Mouse (Mus musculus) erythroblast, embryonic 14.5 days (primary cell): Measurements from ENCODE around the gene Efcab2.

Source experiments
- GATA1 ChIP-seq: IDR thresholded peaks from 2 replicates; pipeline ENCODE4 v1.6.1; 2012; ENCODE audit warnings: low read length, inconsistent platforms, mixed read lengths
- TAL1 ChIP-seq: IDR thresholded peaks from 3 replicates; pipeline ENCODE4 v1.6.1; 2012; ENCODE audit warnings: low read length, inconsistent platforms, mixed read lengths

DNA sequence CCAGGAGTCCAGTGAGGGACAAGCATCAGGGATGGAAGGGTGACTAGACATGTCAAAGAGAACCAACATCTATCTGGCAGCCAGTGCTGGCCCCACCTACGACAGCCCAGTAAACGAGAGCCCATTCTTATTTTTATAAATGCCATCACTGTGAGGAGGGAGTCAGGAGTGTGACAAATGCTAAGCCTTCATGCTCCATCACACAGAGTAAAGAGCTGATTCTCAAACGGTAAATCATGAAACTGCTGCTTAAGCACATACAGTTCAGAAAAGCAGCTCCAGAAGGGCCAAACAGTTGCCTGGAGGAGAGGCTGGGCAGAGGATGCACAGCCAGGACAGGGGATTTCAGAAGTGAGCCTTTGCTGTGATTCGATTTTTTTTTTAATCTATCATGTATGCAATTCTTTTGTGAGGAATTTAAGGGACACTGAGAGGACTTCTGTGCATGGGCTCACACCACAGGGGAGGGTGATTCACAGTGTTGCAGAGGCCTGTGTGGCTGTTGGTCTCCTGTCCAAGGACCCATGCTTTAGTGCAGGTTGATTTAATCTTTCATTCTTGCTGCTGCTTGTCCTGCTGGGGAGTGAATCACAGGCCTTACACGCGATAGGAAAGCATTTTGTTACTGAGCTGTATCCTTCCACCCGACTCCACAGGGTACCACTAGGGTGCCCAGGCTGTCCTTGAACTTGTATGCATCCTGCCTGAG is 106.6 kb downstream of the Efcab2 start:
- TF ChIP-seq GATA1 (no peak), TAL1 (no peak)
